Mouse (Mus musculus): Measurements from ENCODE around the gene Pcnp.
"Not testable (repeated sequence)": the region's sequence is repeated elsewhere in the genome, so short reads cannot be mapped to it uniquely, and the experiment has no call there.

Gene Pcnp

GRCm38 (mm10) chr16:55967221-55967620, 62.3 kb downstream of the Pcnp start:
- DNase-seq (ENCODE audit: low spot score) = no peak

GRCm38 (mm10) chr16:55966212-55966871, 63.2 kb downstream of the Pcnp start, which contains the start of gene Rpl24:
Rpl24 (plus strand) TSS chr16:55966275.
- DNase-seq (ENCODE audit: low spot score) = peak; percentile 95

- peak; percentile 42 for DNase-seq (ENCODE audit: low spot score)
Measured at GRCm38 (mm10) chr16:55964126-55964949, 65.2 kb downstream of the Pcnp start.

GRCm38 (mm10) chr16:55963068-55963467, 66.5 kb downstream of the Pcnp start:
- not testable (repeated sequence) for DNase-seq (ENCODE audit: low spot score)
